Mouse (Mus musculus) lung, postnatal 25 days (tissue): ENCODE data around the gene Bphl.
"Not testable (repeated sequence)": the region's sequence is repeated elsewhere in the genome, so short reads cannot be mapped to it uniquely, and the experiment has no call there.

ENCODE experiments used
- DNase-seq: peaks from one replicate; pipeline ENCODE4 v3.0.0; 2022; ENCODE audit warnings: low spot score

Bphl gene

DNA sequence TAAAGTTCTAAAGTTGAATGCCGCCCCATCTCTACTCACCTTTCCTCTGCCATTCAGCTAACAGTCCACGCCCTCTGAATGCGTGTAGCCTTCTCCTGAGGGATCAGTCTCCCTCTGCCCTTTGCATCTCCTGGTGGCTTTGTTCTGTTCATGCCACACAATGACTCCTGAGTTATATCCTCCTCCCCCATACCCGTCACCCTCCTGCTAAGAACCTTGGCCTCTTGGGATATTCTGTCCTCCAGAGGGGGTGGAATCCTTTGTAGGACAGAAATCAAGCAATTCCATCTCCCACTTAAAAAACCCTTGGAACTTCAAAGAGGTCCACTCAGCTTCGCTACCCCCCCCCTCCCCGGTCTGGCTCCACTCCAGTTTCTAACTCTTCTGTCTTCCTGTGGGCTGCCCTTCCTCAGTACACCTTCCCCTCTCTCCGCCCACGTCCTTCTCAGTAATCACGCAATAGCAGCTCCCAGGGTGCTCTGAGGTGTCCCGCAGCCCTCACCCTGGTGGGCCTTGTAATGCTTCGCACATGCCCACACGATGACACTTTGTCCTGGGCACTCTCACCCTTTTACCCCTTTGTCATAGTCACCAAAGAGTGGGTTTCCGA is 16.4 kb downstream of the Bphl start:
- no peak for DNase-seq

DNA sequence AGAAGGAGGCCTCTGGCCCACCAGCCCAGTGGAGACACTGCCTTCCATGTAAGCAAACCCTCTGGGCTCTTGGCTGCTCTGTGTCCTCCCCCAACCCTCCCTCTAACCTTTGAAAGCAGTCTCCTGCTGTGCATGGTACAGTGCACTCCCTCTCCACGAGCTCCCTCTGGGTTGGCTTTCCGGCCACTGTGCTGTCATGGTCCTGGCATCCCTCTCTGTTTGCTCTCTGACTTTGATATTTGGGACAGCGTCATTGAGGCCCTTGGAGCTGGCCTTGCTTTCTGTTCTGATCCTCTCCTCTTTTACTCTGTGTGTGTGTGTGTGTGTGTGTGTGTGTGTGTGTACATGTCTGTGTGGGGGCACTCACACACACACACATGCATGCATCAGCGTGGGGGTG is 17.0 kb downstream of the Bphl start:
- no peak for DNase-seq

DNA sequence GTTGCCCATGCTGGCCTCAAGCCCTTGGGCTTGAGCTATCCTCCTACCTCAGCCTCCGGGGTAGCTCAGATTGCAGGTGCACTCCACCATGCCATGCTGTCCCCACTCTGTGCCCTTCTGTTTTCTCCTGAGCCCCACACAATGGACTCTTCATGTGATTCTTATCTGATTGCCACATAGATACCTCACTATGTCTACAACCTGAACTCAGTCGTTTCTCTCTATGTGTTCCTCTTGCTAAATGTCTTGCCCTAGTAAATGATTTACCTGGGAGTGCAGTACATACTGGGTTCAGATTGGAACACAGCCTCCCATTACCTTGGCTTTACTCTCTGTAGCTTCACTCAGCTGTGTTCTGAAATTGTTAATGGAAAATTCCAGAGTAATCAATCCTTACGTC is 17.6 kb downstream of the Bphl start:
- no peak for DNase-seq

DNA sequence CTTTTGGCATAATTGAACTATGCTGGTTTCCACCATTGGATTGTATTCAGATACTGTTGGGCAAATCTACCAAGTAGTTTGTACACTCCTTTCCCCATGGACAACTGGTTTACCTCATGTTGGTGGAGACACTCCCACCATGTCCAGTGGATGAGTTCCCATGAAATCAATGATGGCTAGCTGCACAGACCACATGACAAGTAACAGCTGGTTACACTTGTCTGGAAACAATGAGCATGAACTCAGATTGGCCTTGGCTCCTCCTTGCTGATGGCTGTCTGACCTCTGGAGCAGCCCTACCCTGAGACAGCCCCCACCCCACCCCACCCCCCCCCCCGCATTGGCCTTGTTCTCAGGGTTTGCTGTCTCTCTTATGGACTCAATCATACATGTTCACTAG is 19.9 kb downstream of the Bphl start:
- no peak for DNase-seq

DNA sequence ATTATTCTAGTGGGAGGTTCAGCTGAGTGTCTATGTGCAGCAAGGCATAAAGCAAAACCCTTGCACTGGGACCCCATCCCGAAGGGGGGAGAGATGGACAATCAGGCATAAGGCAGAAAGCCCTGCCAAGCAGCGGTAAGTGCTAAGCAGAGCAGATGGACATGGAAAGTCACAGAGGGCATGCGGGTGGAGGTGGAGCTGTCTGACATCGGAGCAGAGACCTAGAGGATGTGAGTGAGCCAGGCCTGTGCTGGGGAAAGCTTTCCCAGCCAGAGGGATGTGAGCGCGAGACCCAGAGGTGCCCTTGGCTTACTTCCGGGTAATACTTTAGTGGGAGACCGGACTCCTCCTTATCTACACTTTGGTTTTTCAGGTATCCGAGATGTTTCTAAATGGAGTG is 22.7 kb downstream of the Bphl start:
- DNase-seq: no peak

DNA sequence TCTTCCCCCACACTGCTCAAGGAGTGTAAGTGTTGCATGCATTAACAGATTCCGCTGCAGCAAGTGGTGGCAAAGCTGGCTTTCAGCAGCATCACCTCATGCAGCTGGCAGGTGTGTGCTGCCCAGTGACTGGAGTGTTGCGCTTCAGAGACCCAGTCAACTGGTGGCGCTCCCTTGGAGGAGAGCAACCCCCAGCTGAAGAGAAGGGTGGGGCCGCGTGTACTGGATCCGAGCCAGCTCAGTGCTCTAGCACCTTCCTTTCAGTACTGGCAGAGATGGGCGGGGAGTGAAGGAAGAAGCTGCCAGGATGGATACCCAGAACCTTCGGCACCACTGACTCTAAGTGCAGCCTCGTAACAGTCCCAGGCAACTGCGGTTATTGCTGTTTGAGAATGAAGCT is 25.1 kb downstream of the Bphl start:
- DNase-seq: no peak

DNA sequence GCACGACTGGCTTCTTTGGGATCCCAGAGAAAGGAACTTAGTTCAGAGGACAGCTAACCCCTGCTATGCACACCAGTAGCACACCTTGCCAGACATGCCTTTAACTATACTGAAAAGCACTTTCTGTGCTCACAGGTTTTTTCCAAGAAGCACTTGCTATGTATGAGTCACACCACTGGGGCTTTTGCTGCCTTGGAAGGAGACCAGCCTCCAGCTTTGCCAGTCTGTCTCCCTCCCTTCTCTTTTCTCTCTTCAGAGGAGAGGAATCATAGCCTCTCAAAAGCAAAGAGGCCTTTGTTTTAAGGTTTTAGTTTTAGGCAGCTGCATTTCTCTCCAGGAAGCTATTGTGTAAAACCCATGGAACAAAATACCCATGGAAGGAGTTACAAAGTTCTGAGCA is 29.0 kb downstream of the Bphl start:
- DNase-seq: no peak

DNA sequence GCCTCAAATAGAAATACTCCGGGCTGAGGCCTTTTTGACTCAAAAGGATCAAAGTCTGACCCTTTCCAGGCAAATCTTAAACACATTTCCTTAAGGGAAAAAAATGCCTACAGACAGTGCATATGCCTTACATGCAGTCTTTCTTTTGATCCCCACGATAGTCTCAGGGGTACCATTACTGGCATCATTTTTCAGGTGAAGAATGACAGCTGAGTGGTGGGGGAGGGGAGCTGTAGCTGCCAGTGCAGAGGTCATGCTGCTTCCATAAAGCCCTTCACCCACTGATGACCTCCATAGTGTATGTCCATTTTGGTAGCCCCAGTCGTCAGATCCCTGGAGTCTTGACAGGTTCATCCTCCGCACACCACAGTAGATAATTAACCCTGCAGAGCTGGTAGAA is 32.9 kb downstream of the Bphl start:
- DNase-seq: no peak

DNA sequence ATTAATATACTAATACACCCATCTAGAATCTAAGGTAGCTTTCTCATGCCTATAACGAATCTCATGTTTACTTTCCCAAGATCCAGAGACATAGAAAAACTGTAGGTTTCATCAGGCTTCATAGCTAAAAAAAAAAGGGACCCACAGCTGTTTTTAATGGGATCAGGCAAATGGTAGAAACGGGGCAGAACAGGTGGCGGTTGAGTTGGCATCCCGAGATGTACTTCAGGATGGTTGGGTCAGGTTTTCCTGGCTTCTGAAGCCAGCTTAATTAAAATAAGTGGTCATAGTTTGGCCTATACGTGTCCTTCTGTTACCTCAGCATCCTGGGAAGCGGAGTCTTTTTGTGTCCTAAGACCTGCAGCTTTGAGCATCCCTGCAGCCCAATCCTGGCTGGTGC is 34.4 kb downstream of the Bphl start:
- no peak for DNase-seq

DNA sequence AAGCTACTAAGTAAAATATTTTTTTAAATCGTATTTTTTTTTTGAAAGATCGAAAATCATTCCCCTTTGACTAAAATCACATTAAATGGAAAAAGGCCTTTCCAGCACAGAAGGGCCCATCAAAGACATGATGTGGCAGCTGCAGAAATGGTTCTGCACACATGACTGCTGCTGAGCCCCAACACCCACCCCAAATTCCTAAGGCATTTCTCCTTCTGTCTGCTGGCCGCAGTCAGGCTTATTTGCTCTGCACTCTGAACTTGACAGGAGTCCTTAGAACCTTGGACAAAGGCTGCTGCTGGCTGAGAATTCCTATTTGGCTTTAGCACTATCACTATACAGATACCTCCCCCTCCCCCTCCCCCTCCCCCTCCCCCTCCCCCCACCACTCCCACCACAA is 35.5 kb downstream of the Bphl start:
- DNase-seq: no peak

DNA sequence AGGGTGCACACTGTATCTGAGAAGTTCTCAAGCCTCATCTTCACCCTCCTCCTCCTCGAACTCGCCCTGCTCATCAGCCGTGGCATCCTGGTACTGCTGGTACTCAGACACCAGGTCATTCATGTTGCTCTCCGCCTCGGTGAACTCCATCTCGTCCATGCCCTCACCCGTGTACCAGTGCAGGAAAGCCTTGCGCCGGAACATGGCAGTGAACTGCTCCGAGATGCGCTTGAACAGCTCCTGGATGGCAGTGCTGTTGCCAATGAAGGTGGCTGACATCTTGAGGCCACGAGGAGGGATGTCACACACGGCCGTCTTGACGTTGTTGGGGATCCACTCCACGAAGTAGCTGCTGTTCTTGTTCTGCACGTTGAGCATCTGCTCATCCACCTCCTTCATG is 37.0 kb downstream of the Bphl start:
- not testable (repeated sequence) for DNase-seq

DNA sequence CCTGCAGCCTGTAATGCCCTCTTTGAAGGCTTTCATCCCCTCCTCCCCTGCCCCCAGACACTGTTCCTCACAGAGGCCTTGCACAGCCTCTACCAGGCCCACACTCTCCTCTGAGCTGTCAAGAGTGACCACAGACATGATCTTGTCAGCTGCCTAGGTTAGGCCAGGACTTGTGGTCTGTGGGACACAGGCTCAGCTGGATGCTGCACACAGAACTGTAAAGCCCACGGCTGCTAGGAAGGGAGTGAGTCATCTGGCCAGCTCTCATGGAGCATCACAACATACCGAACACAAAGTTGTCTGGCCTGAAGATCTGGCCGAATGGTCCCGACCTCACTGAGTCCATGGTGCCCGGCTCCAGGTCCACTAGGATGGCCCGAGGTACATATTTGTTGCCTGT is 38.5 kb downstream of the Bphl start:
- not testable (repeated sequence) for DNase-seq

DNA sequence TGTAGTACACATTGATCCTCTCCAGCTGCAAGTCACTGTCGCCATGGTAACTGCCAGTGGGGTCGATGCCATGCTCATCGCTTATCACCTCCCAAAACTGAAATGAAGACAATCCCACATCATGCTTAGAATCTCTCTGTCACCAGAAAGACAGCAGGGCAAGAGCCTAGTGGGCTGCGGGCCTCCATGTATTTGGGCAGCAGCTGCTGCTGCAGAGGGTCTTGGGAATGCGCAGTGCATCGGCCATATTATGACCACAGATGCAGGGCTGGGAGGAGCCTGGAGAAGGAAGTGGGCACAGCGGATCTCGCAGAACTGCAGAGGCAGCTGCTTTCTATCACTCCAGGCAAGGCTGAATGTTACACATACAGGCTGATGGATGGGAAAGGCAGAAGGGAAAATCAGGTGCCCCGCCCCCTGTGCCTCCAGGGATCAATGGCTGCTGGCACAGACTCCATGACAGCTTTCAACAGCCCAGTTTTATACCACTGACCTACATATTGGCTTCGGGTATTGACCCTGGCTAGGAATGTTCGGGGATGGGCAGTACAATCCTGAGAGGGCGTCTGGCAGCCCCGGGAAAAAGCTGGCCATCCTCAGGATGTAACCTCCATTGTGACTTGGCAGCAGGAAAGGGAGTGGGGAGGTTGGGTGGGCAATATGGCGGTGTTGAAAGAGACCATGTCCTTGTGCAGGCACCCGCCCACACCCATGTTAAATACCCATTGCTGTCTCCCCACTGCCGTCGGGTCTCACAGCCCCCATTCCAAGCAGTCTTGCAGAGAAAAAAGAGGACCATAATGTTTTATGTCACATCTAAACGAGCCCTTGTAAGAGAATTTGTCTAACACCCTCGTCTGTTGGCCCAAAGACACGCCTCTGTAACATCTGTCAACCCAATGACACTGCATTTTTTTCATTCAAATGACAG is 39.4 kb downstream of the Bphl start:
- no peak for DNase-seq

DNA sequence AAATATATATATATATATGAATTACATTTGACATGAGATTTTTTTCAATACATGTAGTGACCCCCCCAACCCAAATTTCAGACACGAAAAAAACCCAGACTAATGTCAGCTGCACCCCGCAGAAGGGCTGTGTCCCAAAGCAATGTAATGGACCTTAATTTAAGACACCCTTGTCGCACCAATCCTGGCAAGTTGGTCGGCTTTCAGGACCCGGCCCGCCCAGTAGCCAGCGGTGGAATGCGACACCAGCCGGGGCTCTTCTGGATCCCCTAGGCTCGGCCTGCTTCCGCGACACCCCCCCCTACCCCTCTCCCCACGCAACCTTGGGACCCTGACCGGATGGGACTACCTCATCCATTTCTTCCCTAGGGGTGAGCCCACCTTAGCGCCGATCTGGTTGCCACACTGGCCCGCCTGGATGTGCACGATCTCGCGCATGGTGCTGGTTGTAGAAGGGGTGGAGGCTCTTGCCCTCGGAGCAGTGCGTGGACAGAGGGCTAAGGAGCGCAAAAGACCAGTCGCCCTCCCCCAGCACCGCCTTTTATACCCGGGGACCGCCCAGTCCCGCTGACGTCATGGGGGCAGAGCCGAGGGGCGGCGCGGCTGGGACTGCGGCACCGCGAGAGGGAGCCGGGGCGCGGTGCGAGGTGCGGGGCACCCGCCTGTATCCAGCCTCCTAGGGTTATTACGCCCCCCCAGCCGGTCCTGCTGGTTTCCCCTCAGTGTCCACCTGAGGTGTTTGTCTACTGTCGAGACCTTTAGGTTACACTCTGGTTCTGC is 40.3 kb downstream of the Bphl start, which contains the start of gene Tubb2a:
TSS of gene Tubb2a (minus strand) at position 516 of the 780 bp plus-strand sequence.
- DNase-seq: peak; percentile 94

DNA sequence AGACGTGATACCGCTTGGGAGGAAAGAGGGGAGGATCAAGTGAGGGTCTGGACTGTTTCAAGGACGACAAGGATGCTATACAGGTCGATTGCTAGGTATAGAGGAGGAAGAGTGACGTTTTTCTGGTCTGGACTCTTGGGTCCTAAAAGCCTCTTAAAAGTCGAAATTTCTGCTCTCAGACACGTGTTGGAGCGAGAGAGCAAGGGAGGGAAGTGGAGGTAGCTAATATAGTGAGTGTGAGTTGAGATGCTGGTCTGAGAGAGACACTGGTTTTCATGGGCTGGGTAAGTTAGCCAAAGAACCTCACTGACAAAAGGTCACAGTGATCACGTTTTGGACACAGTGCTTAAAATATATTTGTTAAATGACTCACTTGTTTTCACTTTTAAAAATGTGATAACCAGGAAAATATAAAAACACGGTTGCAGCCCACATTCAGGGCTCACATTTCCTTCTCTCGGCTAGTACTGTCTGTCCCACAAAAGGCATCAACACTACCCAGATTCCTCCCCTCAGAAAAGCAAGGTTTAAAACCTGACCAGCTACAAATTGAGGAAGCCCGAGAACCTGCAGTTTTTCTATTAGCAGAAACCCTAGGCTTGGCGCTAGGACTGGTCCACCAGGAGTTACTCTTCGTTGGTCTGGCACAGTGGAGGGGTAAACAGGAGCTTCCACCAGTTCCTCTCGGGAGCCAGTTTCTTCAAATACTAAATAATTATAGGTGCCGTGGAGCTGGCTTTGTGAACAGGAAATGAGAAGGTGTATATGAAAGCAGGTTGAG is 41.3 kb downstream of the Bphl start:
- no peak for DNase-seq

DNA sequence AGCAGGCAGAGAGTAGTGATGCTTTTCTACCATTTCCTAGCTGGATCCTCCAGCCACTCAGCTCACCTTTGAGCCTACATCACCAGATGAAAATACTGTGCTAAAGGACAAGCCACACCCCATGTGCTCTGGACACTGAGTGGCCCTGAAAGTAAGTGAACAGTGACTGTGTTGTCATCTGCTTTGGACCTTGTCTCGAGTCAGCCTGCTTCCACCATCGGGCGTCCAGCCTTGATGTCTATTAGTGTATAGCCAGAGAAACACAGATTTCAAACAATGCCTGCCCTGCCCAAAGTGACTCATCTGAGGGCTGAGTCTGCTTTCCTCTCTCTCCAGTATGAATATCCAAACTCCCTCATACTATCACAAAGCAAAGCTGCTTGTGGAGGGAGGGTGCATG is 42.4 kb downstream of the Bphl start:
- DNase-seq: no peak

DNA sequence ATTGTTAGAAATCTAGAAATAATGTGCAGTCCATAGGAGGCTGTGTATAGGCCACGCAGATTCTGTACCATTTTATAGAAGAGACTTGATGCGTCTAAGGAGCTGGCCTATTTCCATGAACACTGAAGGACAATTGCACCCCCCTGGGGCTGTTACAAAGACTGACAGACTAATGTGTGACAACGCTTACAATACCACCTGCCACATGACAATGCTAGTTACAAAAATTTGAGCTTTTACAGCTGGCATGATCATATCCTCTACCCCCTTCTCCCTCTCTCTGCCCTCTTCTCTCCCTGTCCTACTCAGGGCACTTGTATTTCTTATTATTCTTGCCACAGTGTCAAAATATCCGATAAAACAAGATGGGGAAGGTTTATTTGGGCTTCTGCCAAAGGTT is 44.5 kb downstream of the Bphl start:
- DNase-seq: no peak

DNA sequence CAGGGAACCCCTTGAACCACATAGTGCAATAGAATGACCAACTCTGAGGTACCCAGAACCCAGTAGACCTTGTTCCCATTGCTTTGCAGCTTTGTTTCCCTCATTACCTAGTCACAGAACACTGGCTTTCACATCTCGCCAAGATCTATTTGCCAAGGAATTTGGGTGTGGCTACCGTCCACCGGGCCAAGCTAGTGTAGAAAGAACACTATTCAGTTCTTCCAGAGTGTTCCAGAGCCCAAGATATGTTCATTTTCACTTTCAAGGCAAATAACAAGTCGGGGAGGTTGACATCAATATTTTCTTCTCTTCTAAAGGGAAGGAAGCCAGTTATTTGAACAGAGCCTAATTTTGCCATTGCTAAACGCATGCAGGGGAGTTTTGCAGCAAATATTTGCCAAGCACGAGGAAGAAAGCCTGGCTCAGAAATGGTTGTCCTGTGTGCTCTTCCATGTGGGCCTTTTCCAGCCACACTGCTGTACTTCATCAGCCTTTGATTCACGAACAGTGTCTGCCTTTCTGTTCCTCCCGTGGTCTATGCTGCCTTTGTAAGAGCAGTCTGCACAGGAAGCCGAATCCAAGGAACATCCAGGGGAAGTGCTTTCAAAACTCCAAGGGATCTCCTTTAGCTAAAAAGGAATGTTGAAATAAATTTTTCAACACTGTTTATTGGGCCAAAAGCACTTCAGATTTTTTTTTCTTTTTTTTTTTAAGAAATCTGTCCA is 46.8 kb downstream of the Bphl start:
- peak; percentile 80 for DNase-seq

DNA sequence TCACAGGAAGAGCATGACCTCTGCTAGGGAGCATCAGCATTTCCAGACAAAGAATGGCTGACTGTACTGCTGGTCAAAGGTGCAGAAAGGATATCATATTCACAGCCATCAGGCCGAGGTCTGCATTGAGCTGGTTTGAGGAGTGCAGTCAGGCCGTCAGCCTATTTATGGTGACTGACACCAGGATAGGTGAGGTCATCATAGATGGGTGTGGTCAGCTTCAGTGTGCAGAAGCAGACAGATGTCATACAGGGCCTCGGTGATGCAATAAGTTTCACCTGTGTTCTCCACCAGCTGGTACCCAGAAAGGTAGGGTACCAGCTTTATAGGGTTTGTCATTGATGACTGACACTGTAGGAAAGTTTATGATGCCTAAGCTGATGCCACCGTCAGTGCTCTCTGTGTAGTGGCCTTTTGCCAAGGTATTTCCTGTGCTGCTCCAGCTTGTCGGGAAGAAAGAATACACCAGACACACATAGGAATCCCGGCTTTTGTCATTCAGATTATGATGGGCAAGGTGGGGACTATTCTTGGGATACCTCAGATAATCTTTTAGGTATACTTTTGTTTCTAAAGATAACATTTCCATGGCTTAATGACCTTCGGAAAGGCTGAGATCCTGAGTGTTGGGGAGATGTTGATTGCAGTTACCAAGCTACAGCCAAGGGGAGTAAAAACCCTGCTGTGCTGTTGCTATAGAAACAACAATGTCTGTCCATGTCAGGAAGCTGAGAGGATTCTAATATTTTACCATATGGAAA is 49.8 kb downstream of the Bphl start:
- DNase-seq: no peak

DNA sequence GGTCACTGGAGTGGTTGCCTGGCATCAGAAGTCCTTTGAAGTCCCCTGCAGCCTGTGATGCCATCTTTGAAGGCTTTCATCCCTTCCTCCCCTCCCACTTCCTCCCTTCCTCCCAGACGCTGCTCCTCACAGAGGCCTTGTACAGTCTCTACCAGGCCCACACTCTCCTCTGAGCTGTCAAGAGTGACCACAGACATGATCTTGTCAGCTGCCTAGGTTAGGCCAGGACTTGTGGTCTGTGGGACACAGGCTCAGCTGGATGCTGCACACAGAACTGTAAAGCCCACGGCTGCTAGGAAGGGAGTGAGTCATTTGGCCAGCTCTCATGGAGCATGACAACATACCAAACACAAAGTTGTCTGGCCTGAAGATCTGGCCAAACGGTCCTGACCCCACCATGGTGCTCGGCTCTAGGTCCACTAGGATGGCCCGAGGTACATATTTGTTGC is 50.8 kb downstream of the Bphl start:
- DNase-seq: not testable (repeated sequence)
